Comparison of ENCODE assay signal across 19 mouse cellular contexts in the genomic region with DNA sequence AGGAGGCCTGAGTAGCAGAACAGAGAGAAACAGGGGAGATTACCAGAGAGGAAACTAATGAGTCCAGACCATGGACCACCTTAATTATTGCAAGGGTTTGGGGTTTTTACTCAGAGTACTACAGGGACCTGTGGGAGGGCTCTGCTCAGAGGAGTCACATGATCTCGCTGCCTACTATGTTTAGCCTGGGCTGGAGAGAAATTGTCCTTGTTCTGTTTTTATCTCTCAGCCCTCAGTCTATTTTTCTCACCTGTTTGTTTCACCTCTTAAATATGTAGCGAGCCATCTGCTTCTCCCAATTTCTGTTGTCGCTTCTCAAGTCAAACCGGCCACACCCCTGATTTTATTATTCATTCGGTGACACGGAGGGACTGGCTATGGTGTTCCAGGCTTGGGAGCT. TPM values are rescaled to one million over a fixed set of nuclear protein-coding genes. Genes with fewer than 3 reads are reported as not detected.
DNase-seq lines count a peak whose midpoint lies in the region; ATAC-seq lines count a peak whose summit lies in the region.
"Had no signal": no experiment of that assay in that cellular context is flagged by ENCODE, and none has a peak within 500 bp of the region (broad histone marks: within the 10 kb centered on the region; RNA-seq: fewer than 3 reads in every experiment).

No protein-coding gene starts in this region.

- no peaks in the 10 kb centered on the region for H3K9me3 ChIP-seq in heart, embryonic 15.5 days (replicated peaks)
- H3K9me3 ChIP-seq in forebrain, embryonic 16.5 days (ENCODE audit: control insufficient read depth, low read length) = no peaks in the 10 kb centered on the region
- H3K9me3 ChIP-seq: forebrain, embryonic 12.5 days; lung, embryonic 15.5 days had no signal

- peaks cover 13% of the 10 kb centered on the region for H3K4me1 ChIP-seq in heart, embryonic 15.5 days (replicated peaks)
- H3K4me1 ChIP-seq in forebrain, embryonic 16.5 days (replicated peaks; ENCODE audit: control insufficient read depth, insufficient read depth, low read length) = no peaks in the 10 kb centered on the region
- H3K4me1 ChIP-seq: forebrain, embryonic 12.5 days; lung, embryonic 15.5 days had no signal

- no peaks in the 10 kb centered on the region for H3K27me3 ChIP-seq in heart, embryonic 15.5 days
- no peaks in the 10 kb centered on the region for H3K27me3 ChIP-seq in forebrain, embryonic 16.5 days (replicated peaks; ENCODE audit: control insufficient read depth, insufficient read depth, low read length)
- H3K27me3 ChIP-seq: forebrain, embryonic 12.5 days; lung, embryonic 15.5 days had no signal

- WGBS in heart, embryonic 15.5 days = 53% methylated on average over 6 of the region's 6 CpGs
- 89% methylated on average over 6 of the region's 6 CpGs for WGBS in forebrain, embryonic 16.5 days

- no peak overlapping the region for H3K4me3 ChIP-seq in heart, embryonic 15.5 days
- no peak overlapping the region for H3K4me3 ChIP-seq in forebrain, embryonic 16.5 days (replicated peaks; ENCODE audit: low read length)
- H3K4me3 ChIP-seq: forebrain, embryonic 12.5 days; hindbrain, embryonic 10.5 days; lung, embryonic 15.5 days had no signal

- peak overlapping the region; percentile 63 for H3K27ac ChIP-seq in heart, embryonic 15.5 days
- no peak overlapping the region for H3K27ac ChIP-seq in forebrain, embryonic 16.5 days (ENCODE audit: low read length)
- H3K27ac ChIP-seq: forebrain, embryonic 12.5 days; hindbrain, embryonic 10.5 days; hindbrain, postnatal 0 days; kidney, postnatal 0 days; liver, embryonic 14.5 days; lung, embryonic 15.5 days had no signal

- DNase-seq in frontal cortex, adult 2 months (ENCODE audit: extremely low spot score in 1 of 2, low spot score in 1 of 2) = peak; percentile 24 to 58
- DNase-seq in frontal cortex, postnatal 25 days (ENCODE audit: low spot score in 2 of 2) = no peak
- DNase-seq in heart, postnatal 25 days (ENCODE audit: low spot score) = no peak
- DNase-seq in right cerebral cortex, postnatal 36 days (ENCODE audit: low spot score in 2 of 2) = peak; percentile 17 to 55
- DNase-seq in right cerebral cortex, postnatal 14 days = no peak
- no peak for DNase-seq in cerebellum, adult 11 months
- DNase-seq: cerebellum, adult 9-10 months; gastrocnemius, postnatal 36 days; kidney, adult 11 months; retina, postnatal 1 day had no signal

- H3K9ac ChIP-seq in heart, embryonic 15.5 days = no peak overlapping the region
- H3K9ac ChIP-seq in forebrain, embryonic 16.5 days (replicated peaks; ENCODE audit: low read depth, low read length) = no peak overlapping the region
- H3K9ac ChIP-seq: forebrain, embryonic 12.5 days; liver, embryonic 14.5 days; lung, embryonic 15.5 days had no signal

- peak; percentile 60; the same call in 1 of the 2 replicates for ATAC-seq in heart, embryonic 15.5 days (replicated peaks; ENCODE audit: insufficient number of reproducible peaks, insufficient read depth, low FRiP score, low read depth)
- no peak for ATAC-seq in forebrain, embryonic 16.5 days
- ATAC-seq: hindbrain, postnatal 0 days had no signal

- intact Hi-C loops in heart, postnatal 25 days (cut with DNase I) = no loop called here

- no peak overlapping the region for H3K4me2 ChIP-seq in heart, embryonic 15.5 days
- H3K4me2 ChIP-seq in forebrain, embryonic 16.5 days (ENCODE audit: low read length) = no peak overlapping the region
- H3K4me2 ChIP-seq: forebrain, embryonic 12.5 days; lung, embryonic 15.5 days; midbrain, embryonic 11.5 days had no signal

- no peaks in the 10 kb centered on the region for H3K36me3 ChIP-seq in heart, embryonic 15.5 days
- H3K36me3 ChIP-seq in forebrain, embryonic 16.5 days (ENCODE audit: control insufficient read depth, insufficient read depth) = no peaks in the 10 kb centered on the region
- H3K36me3 ChIP-seq: forebrain, embryonic 12.5 days; hindbrain, embryonic 10.5 days; lung, embryonic 15.5 days had no signal

RNA-seq across cellular contexts. Expression of a gene that starts 14.9 kb away (rescaled TPM):
- 30.7 and 33.2 TPM in 2 replicates for polyA plus RNA-seq in frontal cortex, adult 2 months (2012; rRNA removed)
- 38.0 and 41.0 TPM in 2 replicates for polyA plus RNA-seq in heart, embryonic 15.5 days (2015; fragmentation: Nextera tagmentation; extraction: Ambion mirVana)
- 10 to 100 TPM; 36.1 to 38.0 TPM for total RNA-seq in heart, postnatal 25 days (2021)
- 78.9 and 92.8 TPM in 2 replicates for polyA plus RNA-seq in forebrain, embryonic 16.5 days (2015; fragmentation: Nextera tagmentation; extraction: Ambion mirVana)

Comparison
In these comparisons a context has a peak if more than half of its experiments do, and no peak if none do; other contexts are left out.
1. DNase-seq: peak in frontal cortex, adult 2 months (2 of 2) and right cerebral cortex, postnatal 36 days (2 of 2); none in frontal cortex, postnatal 25 days (0 of 2), heart, postnatal 25 days (single experiment), right cerebral cortex, postnatal 14 days (single experiment) and cerebellum, adult 11 months (single experiment).